Mouse (Mus musculus): ENCODE measurements around the gene Cpsf3. TPM values are rescaled to one million over a fixed set of nuclear protein-coding genes. Genes with fewer than 3 reads are reported as not detected.

Cpsf3 gene
- total RNA-seq, 1 experiment, result 57.5 TPM

DNA sequence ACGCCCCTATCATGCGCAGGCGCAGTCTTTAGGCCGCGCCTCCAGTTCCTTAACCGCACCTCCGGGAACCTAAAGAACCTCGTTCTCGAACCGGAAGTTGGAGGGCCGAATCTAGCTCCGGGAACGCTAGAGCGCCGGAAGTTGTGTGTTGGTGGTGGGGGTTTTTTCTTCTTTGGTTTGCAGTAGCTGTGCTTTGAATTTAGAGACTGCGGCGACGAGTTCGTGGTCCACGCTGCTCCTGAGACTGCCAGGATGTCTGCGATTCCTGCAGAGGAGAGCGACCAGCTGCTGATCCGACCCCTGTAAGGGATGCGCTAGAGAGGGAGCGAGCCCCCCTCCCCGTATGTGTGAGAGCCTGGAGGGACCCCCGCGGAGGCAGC lies 1.0 kb downstream of the Cpsf3 start, which contains the start of gene Itgb1bp1:
Gene Itgb1bp1 (minus strand): TSS at position 42 of the 380 bp plus-strand sequence.
- in situ Hi-C loops (cut with MboI; ENCODE audit: low sequenced_read_pairs in 2 of 2, unreplicated experiment in 2 of 2), result no loop called here

DNA sequence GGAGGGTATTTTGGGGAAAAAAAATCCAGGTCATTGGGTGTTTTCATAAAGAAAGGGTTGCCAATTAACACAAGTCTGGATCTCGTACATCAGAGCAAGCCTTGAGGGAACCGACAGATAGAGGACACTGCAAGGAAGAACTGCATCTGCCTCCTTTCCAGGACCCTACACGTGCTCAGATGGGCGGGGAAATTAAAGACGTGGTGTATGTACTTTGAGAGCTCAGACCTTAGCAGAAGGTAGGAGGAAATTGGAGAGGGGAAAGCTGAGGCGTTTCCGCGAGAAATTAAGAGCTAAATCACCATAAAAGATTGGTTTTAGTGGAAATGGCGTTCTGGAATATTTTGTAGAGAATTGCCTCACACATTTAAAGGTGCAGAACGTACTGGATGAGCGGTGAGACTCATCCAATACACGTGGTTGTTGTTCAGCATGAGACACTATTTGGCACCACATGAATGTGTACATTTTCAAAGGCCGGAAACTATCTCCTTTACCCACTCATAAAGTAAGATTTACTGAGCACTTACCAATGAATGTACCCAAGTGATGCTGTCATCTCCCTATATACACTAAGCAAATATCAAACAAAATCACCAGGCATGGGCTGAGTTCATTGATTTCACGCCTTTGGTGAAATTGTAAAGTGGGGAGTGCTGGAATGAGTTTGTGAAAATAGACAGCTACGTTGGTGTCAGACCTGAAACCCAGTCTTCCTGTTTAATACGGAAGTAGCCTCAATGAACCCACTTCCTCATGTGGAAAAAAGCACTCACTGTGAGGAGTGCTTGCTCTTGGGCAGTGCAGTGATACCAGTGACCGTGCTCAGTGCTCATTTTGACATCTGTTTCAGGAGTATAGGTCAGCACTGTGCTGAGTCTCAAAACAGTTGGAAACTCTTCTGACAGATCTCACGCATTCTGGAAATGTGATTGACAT lies 1.8 kb downstream of the Cpsf3 start:
- TF ChIP-seq MAFK (IDR thresholded peaks at IDR 0.05; ENCODE audit: insufficient read depth, low read depth, low read length) (no peak), HCFC1 (IDR thresholded peaks at IDR 0.05; ENCODE audit: borderline replicate concordance, insufficient read depth, low read length) (no peak), ZNF384 (IDR thresholded peaks at IDR 0.05; ENCODE audit: low read depth, low read length) (no peak), ZC3H11A (IDR thresholded peaks at IDR 0.05; ENCODE audit: borderline replicate concordance, low read depth, low read length) (no peak), CHD2 (IDR thresholded peaks at IDR 0.05; ENCODE audit: low read depth, low read length) (no peak)
- Histone ChIP-seq H3K36me3 (ENCODE audit: control insufficient read depth, insufficient read depth, low read length, poor library complexity, severe bottlenecking) (peaks cover 5% of the 10 kb centered on the region), H3K4me3 (ENCODE audit: insufficient read depth in 1 of 2, low read depth in 1 of 2, low read length in 2 of 2, poor library complexity in 1 of 2, severe bottlenecking in 1 of 2) (peak overlapping the region; percentile 93 to 94), H3K9ac (ENCODE audit: insufficient read depth, low read depth, low read length, poor library complexity, severe bottlenecking) (peak overlapping the region; percentile 92), H3K27ac (ENCODE audit: insufficient read depth, low read depth, low read length, poor library complexity, severe bottlenecking) (no peak overlapping the region; the same call in 1 of the 2 replicates), H3K4me1 (ENCODE audit: control insufficient read depth in 2 of 2, insufficient read depth in 2 of 2, low read length in 2 of 2, poor library complexity in 1 of 2) (peaks cover 0 to 3% of the 10 kb centered on the region in 2 experiments; a peak in 1 of 4 replicates), H3K9me3 (ENCODE audit: control insufficient read depth, insufficient read depth, low read depth, low read length) (no peaks in the 10 kb centered on the region)
- in situ Hi-C loops (cut with MboI; ENCODE audit: low sequenced_read_pairs in 2 of 2, unreplicated experiment in 2 of 2), result no loop called here
- no peak for DNase-seq (ENCODE audit: low read depth, low spot score)

More for the DNA sequence above, 1.0 kb downstream of the Cpsf3 start, which contains the start of gene Itgb1bp1:
- Histone ChIP-seq H3K9ac (ENCODE audit: insufficient read depth, low read depth, low read length, poor library complexity, severe bottlenecking) (peak within 1 kb of the TSS; percentile 92), H3K4me1 (ENCODE audit: control insufficient read depth in 2 of 2, insufficient read depth in 2 of 2, low read length in 2 of 2, poor library complexity in 1 of 2) (peaks cover 0 to 3% of the 10 kb centered on the region in 2 experiments; a peak in 1 of 4 replicates), H3K27ac (ENCODE audit: insufficient read depth, low read depth, low read length, poor library complexity, severe bottlenecking) (peak within 1 kb of the TSS; percentile 73; the same call in 1 of the 2 replicates), H3K9me3 (ENCODE audit: control insufficient read depth, insufficient read depth, low read depth, low read length) (no peaks in the 10 kb centered on the region), H3K36me3 (ENCODE audit: control insufficient read depth, insufficient read depth, low read length, poor library complexity, severe bottlenecking) (no peaks in the 10 kb centered on the region), H3K4me3 (ENCODE audit: insufficient read depth in 1 of 2, low read depth in 1 of 2, low read length in 2 of 2, poor library complexity in 1 of 2, severe bottlenecking in 1 of 2) (peak within 1 kb of the TSS; percentile 93 to 94)
- DNase-seq (ENCODE audit: low read depth, low spot score), result peak; percentile 99
- no peak; the same call in 1 of the 2 replicates for TF ChIP-seq ZC3H11A (IDR thresholded peaks at IDR 0.05; ENCODE audit: borderline replicate concordance, low read depth, low read length)
- TF ChIP-seq HCFC1 (IDR thresholded peaks at IDR 0.05; ENCODE audit: borderline replicate concordance, insufficient read depth, low read length), result peak; percentile 75

- peaks cover 17% of the 10 kb centered on the region for H3K36me3 ChIP-seq (ENCODE audit: control insufficient read depth, insufficient read depth, low read length, poor library complexity, severe bottlenecking)
- peaks cover 0 to 3% of the 10 kb centered on the region in 2 experiments; a peak in 1 of 4 replicates for H3K4me1 ChIP-seq (ENCODE audit: control insufficient read depth in 2 of 2, insufficient read depth in 2 of 2, low read length in 2 of 2, poor library complexity in 1 of 2)
- in situ Hi-C loops (cut with MboI; ENCODE audit: low sequenced_read_pairs in 2 of 2, unreplicated experiment in 2 of 2), result no loop called here
- TF ChIP-seq MAFK (IDR thresholded peaks at IDR 0.05; ENCODE audit: insufficient read depth, low read depth, low read length), result no peak
- TF ChIP-seq ZC3H11A (IDR thresholded peaks at IDR 0.05; ENCODE audit: borderline replicate concordance, low read depth, low read length), result no peak
- no peak for TF ChIP-seq HCFC1 (IDR thresholded peaks at IDR 0.05; ENCODE audit: borderline replicate concordance, insufficient read depth, low read length)
- no peak for TF ChIP-seq ZNF384 (IDR thresholded peaks at IDR 0.05; ENCODE audit: low read depth, low read length)
- TF ChIP-seq CHD2 (IDR thresholded peaks at IDR 0.05; ENCODE audit: low read depth, low read length), result no peak
- no peak overlapping the region for H3K27ac ChIP-seq (ENCODE audit: insufficient read depth, low read depth, low read length, poor library complexity, severe bottlenecking)
- H3K9ac ChIP-seq (ENCODE audit: insufficient read depth, low read depth, low read length, poor library complexity, severe bottlenecking), result no peak overlapping the region
- H3K4me3 ChIP-seq (ENCODE audit: insufficient read depth in 1 of 2, low read depth in 1 of 2, low read length in 2 of 2, poor library complexity in 1 of 2, severe bottlenecking in 1 of 2), result no peak overlapping the region
- no peak for DNase-seq (ENCODE audit: low read depth, low spot score)
- no peaks in the 10 kb centered on the region for H3K9me3 ChIP-seq (ENCODE audit: control insufficient read depth, insufficient read depth, low read depth, low read length)
Observed at GRCm38 (mm10) chr12:21288716-21289395, 3.7 kb downstream of the Cpsf3 start.

DNA sequence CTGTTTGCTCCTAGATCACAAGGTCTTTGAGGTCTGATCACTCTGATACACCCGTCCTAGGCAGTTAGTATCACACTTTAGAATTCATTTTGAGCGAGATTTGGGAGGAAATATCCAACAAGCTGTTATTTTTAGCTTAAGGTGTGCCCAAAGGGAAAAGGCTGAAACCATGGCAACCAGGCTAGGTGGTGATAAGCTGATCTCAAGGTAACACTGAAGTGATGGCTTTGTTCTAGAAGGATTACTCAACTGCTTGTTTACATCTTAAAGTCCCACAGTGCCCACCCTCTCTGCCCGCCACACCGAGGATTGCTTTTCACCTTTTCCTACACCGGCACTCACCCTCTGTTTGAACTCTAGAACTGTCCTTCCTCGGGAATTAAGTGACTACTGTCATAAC lies 4.5 kb downstream of the Cpsf3 start:
- Histone ChIP-seq H3K27ac (ENCODE audit: insufficient read depth, low read depth, low read length, poor library complexity, severe bottlenecking) (no peak overlapping the region), H3K4me3 (ENCODE audit: insufficient read depth in 1 of 2, low read depth in 1 of 2, low read length in 2 of 2, poor library complexity in 1 of 2, severe bottlenecking in 1 of 2) (no peak overlapping the region), H3K4me1 (ENCODE audit: control insufficient read depth in 2 of 2, insufficient read depth in 2 of 2, low read length in 2 of 2, poor library complexity in 1 of 2) (peaks cover 0 to 3% of the 10 kb centered on the region in 2 experiments; a peak in 1 of 4 replicates), H3K9me3 (ENCODE audit: control insufficient read depth, insufficient read depth, low read depth, low read length) (no peaks in the 10 kb centered on the region), H3K36me3 (ENCODE audit: control insufficient read depth, insufficient read depth, low read length, poor library complexity, severe bottlenecking) (peaks cover 23% of the 10 kb centered on the region), H3K9ac (ENCODE audit: insufficient read depth, low read depth, low read length, poor library complexity, severe bottlenecking) (no peak overlapping the region)
- DNase-seq (ENCODE audit: low read depth, low spot score), result no peak
- TF ChIP-seq MAFK (IDR thresholded peaks at IDR 0.05; ENCODE audit: insufficient read depth, low read depth, low read length), result no peak
- TF ChIP-seq CHD2 (IDR thresholded peaks at IDR 0.05; ENCODE audit: low read depth, low read length), result no peak
- no peak for TF ChIP-seq ZNF384 (IDR thresholded peaks at IDR 0.05; ENCODE audit: low read depth, low read length)
- TF ChIP-seq HCFC1 (IDR thresholded peaks at IDR 0.05; ENCODE audit: borderline replicate concordance, insufficient read depth, low read length), result no peak
- in situ Hi-C loops (cut with MboI; ENCODE audit: low sequenced_read_pairs in 2 of 2, unreplicated experiment in 2 of 2), result no loop called here
